Mouse (Mus musculus) hindbrain, embryonic 14.5 days (tissue): ENCODE measurements around the gene Ppp1r12b. TPM values are rescaled to one million over a fixed set of nuclear protein-coding genes. Genes with fewer than 3 reads are reported as not detected.

ENCODE experiments used
- ATAC-seq: fragments of 200-750 bp; cut with Nextera tagmentation; 2 replicates; pipeline ENCODE4 v1.8.0; 2017; ENCODE audit warnings: moderate number of reproducible peaks, mild to moderate bottlenecking, moderate TSS enrichment, moderate library complexity; ENCODE audit not compliant: low FRiP score
- DNase-seq: peaks from one replicate; pipeline ENCODE4 v3.0.0-alpha.2; 2015; ENCODE audit warnings: low spot score
- H3K27ac ChIP-seq: fragments of 300-500 bp; sonication (generic); 2 replicates; pipeline ENCODE4 v1.5.1; 2014; ENCODE audit warnings: mild to moderate bottlenecking, moderate library complexity
- H3K27me3 ChIP-seq: fragments of 300-500 bp; sonication (generic); 2 replicates; pipeline ENCODE4 v1.6.1; 2014; ENCODE audit warnings: mild to moderate bottlenecking, low read length, mixed read lengths; ENCODE audit not compliant: control insufficient read depth, insufficient read depth
- H3K36me3 ChIP-seq: fragments of 300-500 bp; sonication (generic); replicated peaks from 2 replicates; pipeline ENCODE4 v1.6.1; 2014; ENCODE audit not compliant: control insufficient read depth, insufficient read depth
- H3K4me1 ChIP-seq: fragments of 300-500 bp; sonication (generic); replicated peaks from 2 replicates; pipeline ENCODE4 v1.6.1; 2014; ENCODE audit warnings: antibody characterized with exemption, low read length, mixed read lengths; ENCODE audit not compliant: control insufficient read depth, insufficient read depth
- H3K4me2 ChIP-seq: fragments of 300-500 bp; sonication (generic); replicated peaks from 2 replicates; pipeline ENCODE4 v1.6.1; 2014; ENCODE audit warnings: mild to moderate bottlenecking, moderate library complexity
- H3K4me3 ChIP-seq: fragments of 300-500 bp; sonication (generic); replicated peaks from 2 replicates; pipeline ENCODE4 v1.5.1; 2014; ENCODE audit warnings: mild to moderate bottlenecking, low read length
- H3K9ac ChIP-seq: fragments of 300-500 bp; sonication (generic); 2 replicates; pipeline ENCODE4 v1.6.1; 2014
- H3K9me3 ChIP-seq: fragments of 300-500 bp; sonication (generic); 2 replicates; pipeline ENCODE4 v1.6.1; 2016; ENCODE audit warnings: low read length; ENCODE audit not compliant: control insufficient read depth
- WGBS: fragments of 180-500 bp; shearing (Covaris S2); extraction: QIAGEN DNeasy Blood & Tissue Kit; methylation state at CpG from one replicate; pipeline ENCODE4 v1.1.7; 2014; 5-methylcytosine and 5-hydroxymethylcytosine counted together
- polyA plus RNA-seq: library from polyadenylated mRNA; unstranded; fragments of >200 nt; fragmentation: Nextera tagmentation; extraction: Ambion mirVana; gene quantifications from 2 replicates; pipeline ENCODE4 v1.2.1, GENCODE M21; 2014

Ppp1r12b gene
- polyA plus RNA-seq, 1 experiment from 2014 or later: 16.7 TPM

DNA sequence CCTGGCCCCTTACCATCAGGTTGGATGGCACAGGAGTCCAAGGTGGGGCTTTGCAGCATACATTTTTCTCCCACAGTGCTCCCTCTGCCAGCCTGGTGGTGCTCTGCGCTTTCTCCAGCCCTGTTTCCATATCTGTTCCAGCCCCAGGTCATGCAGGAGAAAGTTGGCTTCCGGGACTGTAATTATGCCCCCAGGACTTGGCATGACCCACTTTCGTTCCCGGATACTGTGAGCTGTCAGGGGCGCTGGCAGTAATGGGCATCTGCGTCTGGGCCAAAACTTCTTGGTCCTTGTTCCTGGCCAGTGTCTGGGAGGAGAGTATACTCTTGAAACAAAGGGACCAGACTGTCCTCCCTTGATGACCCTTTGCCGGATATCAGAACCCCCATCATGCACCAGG, 232.9 kb downstream of the Ppp1r12b start:
- H3K9me3 ChIP-seq: no peaks in the 10 kb centered on the region
- H3K4me2 ChIP-seq: no peak overlapping the region
- WGBS: 82% methylated on average over 7 of the region's 7 CpGs
- 0 out of 2 replicates have a peak, but pooled peaks cover 4% of the 10 kb centered on the region for H3K4me1 ChIP-seq
- no peak overlapping the region for H3K27ac ChIP-seq
- no peaks in the 10 kb centered on the region for H3K36me3 ChIP-seq
- no peaks in the 10 kb centered on the region for H3K27me3 ChIP-seq
- ATAC-seq: no peak
- DNase-seq: no peak
- no peak overlapping the region for H3K4me3 ChIP-seq
- H3K9ac ChIP-seq: no peak overlapping the region

GRCm38 (mm10) chr1:134721486-134721885, 234.3 kb downstream of the Ppp1r12b start:
- no peaks in the 10 kb centered on the region for H3K27me3 ChIP-seq
- no peak overlapping the region for H3K9ac ChIP-seq
- H3K4me2 ChIP-seq: no peak overlapping the region
- DNase-seq: no peak
- WGBS: 91% methylated on average over 5 of the region's 5 CpGs
- no peaks in the 10 kb centered on the region for H3K36me3 ChIP-seq
- H3K4me1 ChIP-seq: 0 out of 2 replicates have a peak, but pooled peaks cover 4% of the 10 kb centered on the region
- no peaks in the 10 kb centered on the region for H3K9me3 ChIP-seq
- no peak overlapping the region for H3K27ac ChIP-seq
- no peak overlapping the region for H3K4me3 ChIP-seq
- no peak for ATAC-seq

- H3K27ac ChIP-seq: no peak overlapping the region
- H3K4me1 ChIP-seq: 0 out of 2 replicates have a peak, but pooled peaks cover 4% of the 10 kb centered on the region
- no peak overlapping the region for H3K4me3 ChIP-seq
- H3K36me3 ChIP-seq: no peaks in the 10 kb centered on the region
- no peak overlapping the region for H3K4me2 ChIP-seq
- H3K9ac ChIP-seq: no peak overlapping the region; the same call in 1 of the 2 replicates
- DNase-seq (no peak), ATAC-seq (0 out of 2 replicates have a peak, but pooled peaks have one; percentile 22)
- WGBS: 53% methylated on average over 12 of the region's 12 CpGs
- no peaks in the 10 kb centered on the region for H3K27me3 ChIP-seq
- no peaks in the 10 kb centered on the region for H3K9me3 ChIP-seq
Measured at GRCm38 (mm10) chr1:134719718-134720304, 235.9 kb downstream of the Ppp1r12b start.

DNA sequence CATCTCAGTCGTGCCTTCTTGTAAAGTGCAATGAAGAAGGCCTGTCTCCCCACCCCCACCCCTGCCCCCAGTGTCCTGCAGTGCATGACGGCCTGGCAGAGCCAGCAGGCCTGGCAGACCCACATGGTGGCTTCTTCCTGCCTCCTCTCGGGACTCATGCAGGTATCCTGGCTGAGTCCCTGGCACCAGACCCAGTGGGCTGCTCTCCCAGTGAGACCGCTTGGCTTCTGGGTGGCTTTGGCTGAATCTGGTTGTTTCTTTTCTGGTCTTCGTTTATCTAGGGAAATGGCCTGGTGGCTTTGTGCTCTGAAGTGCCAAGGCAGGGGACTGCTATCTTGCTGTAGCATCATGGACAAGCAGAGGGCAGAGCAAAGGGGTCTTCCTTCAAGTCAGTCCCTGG, 240.7 kb downstream of the Ppp1r12b start:
- H3K9me3 ChIP-seq: no peaks in the 10 kb centered on the region
- WGBS: 49% methylated on average over 5 of the region's 5 CpGs
- DNase-seq: no peak

DNA sequence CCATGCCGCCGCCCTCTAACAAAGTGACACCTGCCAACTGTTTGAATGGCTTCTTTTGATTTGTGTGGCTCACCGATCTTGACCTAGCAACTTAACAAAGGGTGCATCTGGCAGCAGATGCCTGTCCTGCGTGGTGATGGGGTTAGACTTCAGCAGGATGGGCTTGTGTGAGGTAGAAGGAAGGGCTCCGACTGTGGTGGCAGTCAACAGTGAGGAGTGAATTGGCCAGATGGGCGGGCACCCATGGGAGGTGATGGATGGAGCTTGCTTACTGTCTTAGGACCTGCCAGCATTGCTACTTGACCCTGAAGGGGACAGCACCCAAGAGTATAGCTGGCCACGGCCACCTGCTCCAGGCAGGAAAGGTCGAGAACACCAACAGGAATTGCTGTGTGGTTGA, 241.6 kb downstream of the Ppp1r12b start:
- ATAC-seq (no peak), DNase-seq (no peak)
- H3K36me3 ChIP-seq: no peaks in the 10 kb centered on the region
- 37% methylated on average over 8 of the region's 8 CpGs for WGBS
- H3K9ac ChIP-seq: no peak overlapping the region
- no peak overlapping the region for H3K27ac ChIP-seq
- H3K4me2 ChIP-seq: no peak overlapping the region
- peaks cover 9% of the 10 kb centered on the region for H3K27me3 ChIP-seq
- no peak overlapping the region for H3K4me3 ChIP-seq
- peaks cover 29% of the 10 kb centered on the region; the same call in 1 of the 2 replicates for H3K4me1 ChIP-seq
- H3K9me3 ChIP-seq: no peaks in the 10 kb centered on the region

More for the DNA sequence above, 240.7 kb downstream of the Ppp1r12b start:
- Histone ChIP-seq H3K9ac (no peak overlapping the region), H3K4me1 (peaks cover 24% of the 10 kb centered on the region; the same call in 1 of the 2 replicates), H3K27me3 (peaks cover 7% of the 10 kb centered on the region), H3K4me3 (no peak overlapping the region), H3K4me2 (no peak overlapping the region), H3K36me3 (no peaks in the 10 kb centered on the region), H3K27ac (no peak overlapping the region)
- no peak for ATAC-seq

DNA sequence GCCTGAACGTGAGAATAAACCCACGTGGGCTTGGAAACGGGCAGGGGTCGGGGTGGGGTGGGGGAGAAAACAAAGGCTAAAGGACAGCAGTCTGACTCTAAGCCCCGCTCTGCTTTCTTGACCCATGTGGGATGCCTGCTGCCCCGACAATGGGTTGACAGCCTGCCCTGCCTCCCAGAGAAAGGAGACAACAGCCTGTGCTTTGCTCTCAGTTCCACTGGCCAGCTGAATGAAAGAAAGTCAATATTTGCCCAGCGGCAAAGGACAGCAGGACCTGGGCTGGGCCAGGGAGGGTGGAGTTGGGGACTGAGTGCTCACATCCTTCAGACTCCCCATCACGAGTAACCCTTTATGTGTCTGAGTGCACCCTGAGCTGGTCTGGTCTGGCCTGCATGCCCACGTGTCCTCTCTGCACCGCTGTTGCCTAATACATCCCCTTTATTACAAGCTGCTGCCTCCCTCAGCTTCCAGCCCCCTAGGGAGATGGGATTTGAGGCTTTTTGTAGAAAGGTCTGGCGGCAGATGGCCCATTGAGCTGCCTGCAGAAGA, 242.2 kb downstream of the Ppp1r12b start:
- H3K9ac ChIP-seq: no peak overlapping the region

DNA sequence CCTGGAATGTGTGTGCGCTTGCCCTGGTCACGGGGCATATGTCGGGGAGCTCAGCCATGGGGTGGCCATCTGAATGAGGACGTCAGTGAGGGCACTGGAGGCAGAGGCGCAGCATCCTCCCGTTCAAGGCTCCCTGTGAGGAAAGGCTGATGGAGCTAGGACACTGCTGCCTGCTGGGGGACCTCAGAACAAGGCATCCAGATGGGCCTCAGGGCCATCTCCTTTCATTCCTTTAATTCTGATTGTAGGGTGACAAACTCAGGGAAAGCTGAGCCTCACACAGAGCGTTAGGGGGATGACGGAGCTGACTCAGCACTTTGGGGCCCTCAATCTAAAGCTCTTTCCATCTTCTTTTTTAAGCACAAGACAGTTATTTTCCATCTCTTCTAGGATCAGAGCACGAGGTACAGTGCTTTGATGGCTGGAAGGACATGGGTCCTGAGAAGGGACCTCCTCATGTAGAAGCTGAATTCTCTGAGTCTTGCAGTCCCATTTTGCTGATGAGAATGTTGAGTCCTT, 242.9 kb downstream of the Ppp1r12b start:
- Histone ChIP-seq H3K4me2 (no peak overlapping the region), H3K4me3 (no peak overlapping the region), H3K4me1 (peaks cover 35% of the 10 kb centered on the region; the same call in 1 of the 2 replicates), H3K9me3 (no peaks in the 10 kb centered on the region), H3K27ac (no peak overlapping the region), H3K36me3 (no peaks in the 10 kb centered on the region), H3K27me3 (peaks cover 9% of the 10 kb centered on the region), H3K9ac (no peak overlapping the region)
- ATAC-seq (no peak), DNase-seq (no peak)
- 66% methylated on average over 9 of the region's 9 CpGs for WGBS

More for the DNA sequence above, 242.2 kb downstream of the Ppp1r12b start:
- no peak overlapping the region for H3K4me2 ChIP-seq
- no peaks in the 10 kb centered on the region for H3K36me3 ChIP-seq
- DNase-seq (no peak), ATAC-seq (peak; percentile 55; the same call in 1 of the 2 replicates)
- H3K4me1 ChIP-seq: peaks cover 32% of the 10 kb centered on the region; the same call in 1 of the 2 replicates
- no peak overlapping the region for H3K27ac ChIP-seq
- H3K4me3 ChIP-seq: no peak overlapping the region
- H3K27me3 ChIP-seq: peaks cover 9% of the 10 kb centered on the region
- no peaks in the 10 kb centered on the region for H3K9me3 ChIP-seq
- 5% methylated on average over 11 of the region's 11 CpGs for WGBS

GRCm38 (mm10) chr1:134711653-134712052, 244.1 kb downstream of the Ppp1r12b start:
- WGBS: 42% methylated on average over 5 of the region's 5 CpGs
- Histone ChIP-seq H3K4me3 (no peak overlapping the region), H3K9me3 (no peaks in the 10 kb centered on the region), H3K36me3 (no peaks in the 10 kb centered on the region), H3K4me1 (peaks cover 35% of the 10 kb centered on the region; the same call in 1 of the 2 replicates), H3K27ac (no peak overlapping the region), H3K9ac (no peak overlapping the region), H3K27me3 (peaks cover 14% of the 10 kb centered on the region), H3K4me2 (no peak overlapping the region)
- no peak for ATAC-seq
- no peak for DNase-seq

DNA sequence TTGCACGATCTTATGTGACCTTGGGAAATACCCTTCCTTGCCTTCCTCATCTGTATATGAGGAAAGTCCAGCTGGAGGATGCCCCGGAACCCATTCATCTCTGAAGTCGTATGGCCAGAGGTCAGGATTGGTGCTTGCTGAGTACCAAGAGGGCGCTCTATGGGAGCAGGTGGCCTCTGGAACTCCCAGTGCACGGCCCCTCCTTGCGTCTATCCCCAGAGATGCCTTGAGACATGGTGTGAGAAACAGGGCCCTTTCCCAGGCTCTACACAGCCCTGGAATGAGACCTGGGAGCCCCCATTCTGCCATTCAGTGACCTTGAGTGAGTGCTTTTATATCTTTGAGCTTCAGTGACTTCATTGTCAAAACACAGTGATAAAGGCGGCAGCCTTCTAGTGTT, 244.7 kb downstream of the Ppp1r12b start:
- DNase-seq (no peak), ATAC-seq (no peak)
- Histone ChIP-seq H3K4me3 (no peak overlapping the region), H3K9ac (no peak overlapping the region), H3K27ac (no peak overlapping the region), H3K27me3 (peaks cover 14% of the 10 kb centered on the region), H3K9me3 (no peaks in the 10 kb centered on the region), H3K4me2 (no peak overlapping the region), H3K4me1 (peaks cover 35% of the 10 kb centered on the region; the same call in 1 of the 2 replicates), H3K36me3 (no peaks in the 10 kb centered on the region)
- 21% methylated on average over 7 of the region's 7 CpGs for WGBS
